ENCODE assay signal across 8 mouse cellular contexts in the genomic region with DNA sequence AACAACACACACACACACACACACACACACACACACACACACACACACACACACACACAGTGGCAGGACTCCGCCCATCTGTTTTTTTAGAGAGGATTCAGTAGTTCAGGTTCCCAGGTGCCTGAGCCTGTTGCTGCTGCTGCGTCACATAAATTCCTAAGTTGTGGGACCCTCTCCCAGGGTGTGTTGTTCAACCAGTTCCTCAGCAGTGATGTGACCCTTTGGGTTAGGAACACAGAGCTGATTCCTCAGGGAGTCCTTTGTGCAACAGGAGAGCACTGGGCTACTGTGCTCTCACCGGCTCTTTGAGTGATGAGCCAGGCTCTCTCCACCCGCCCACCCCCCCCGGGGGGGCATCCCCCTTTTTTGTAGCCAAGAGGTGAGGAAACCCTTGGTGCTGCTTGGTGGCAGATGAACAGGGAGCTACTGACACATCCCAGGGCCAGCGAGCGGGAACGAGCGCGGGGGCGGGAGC. TPM values are rescaled to one million over a fixed set of nuclear protein-coding genes. Genes with fewer than 3 reads are reported as not detected.
DNase-seq lines count a peak whose midpoint lies in the region; ATAC-seq and TF ChIP-seq lines count a peak whose summit lies in the region.

A gene (plus strand): TSS at position 453 of the 475 bp plus-strand sequence.

- peak within 1 kb of the TSS; percentile 95 for H3K4me2 ChIP-seq in kidney, embryonic 14.5 days (replicated peaks; ENCODE audit: low read depth, low read length)
- peak within 1 kb of the TSS; percentile 93 for H3K4me2 ChIP-seq in forebrain, postnatal 0 days (ENCODE audit: low read depth)
- H3K4me2 ChIP-seq in hindbrain, embryonic 15.5 days: peak within 1 kb of the TSS; percentile 96
- peak within 1 kb of the TSS; percentile 71 for H3K4me2 ChIP-seq in liver, postnatal 0 days (ENCODE audit: low read depth, low read length)

- H3K4me3 ChIP-seq in kidney, embryonic 14.5 days (ENCODE audit: low read length): peak within 1 kb of the TSS; percentile 55
- no peak within 1 kb of the TSS for H3K4me3 ChIP-seq in bone marrow macrophage, adult 2 months (ENCODE audit: insufficient read depth, low read length)
- H3K4me3 ChIP-seq in forebrain, postnatal 0 days (ENCODE audit: low read depth, low read length): peak within 1 kb of the TSS; percentile 65
- peak within 1 kb of the TSS; percentile 78 for H3K4me3 ChIP-seq in hindbrain, embryonic 15.5 days
- H3K4me3 ChIP-seq in liver, postnatal 0 days (ENCODE audit: low read depth, low read length): peak within 1 kb of the TSS; percentile 40

- H3K36me3 ChIP-seq in kidney, embryonic 14.5 days (ENCODE audit: control insufficient read depth, insufficient read depth, low read length): no peaks in the 10 kb centered on the region
- H3K36me3 ChIP-seq in forebrain, postnatal 0 days (ENCODE audit: insufficient read depth): no peaks in the 10 kb centered on the region
- H3K36me3 ChIP-seq in hindbrain, embryonic 15.5 days: no peaks in the 10 kb centered on the region
- no peaks in the 10 kb centered on the region for H3K36me3 ChIP-seq in liver, postnatal 0 days (replicated peaks; ENCODE audit: insufficient read depth, low read length)

- TF ChIP-seq EP300 in liver, postnatal 0 days (IDR thresholded peaks at IDR 0.05; ENCODE audit: low read depth): no peak

- peak; percentile 46; the same call in 1 of the 2 replicates for ATAC-seq in kidney, embryonic 14.5 days (ENCODE audit: low FRiP score, low TSS enrichment)
- peak; percentile 50 for ATAC-seq in forebrain, postnatal 0 days
- ATAC-seq in hindbrain, embryonic 15.5 days (ENCODE audit: low FRiP score, low read depth): peak; percentile 59
- no peak for ATAC-seq in liver, postnatal 0 days

- 9% methylated on average over 11 of the region's 11 CpGs for WGBS in kidney, embryonic 14.5 days
- WGBS in forebrain, postnatal 0 days: 9% methylated on average over 11 of the region's 11 CpGs
- WGBS in hindbrain, embryonic 15.5 days: 9% methylated on average over 11 of the region's 11 CpGs
- 10% methylated on average over 11 of the region's 11 CpGs for WGBS in liver, postnatal 0 days (ENCODE audit: insufficient replicate concordance)

- peaks cover 25% of the 10 kb centered on the region for H3K27me3 ChIP-seq in kidney, embryonic 14.5 days (ENCODE audit: control insufficient read depth, insufficient read depth, low read length)
- peaks cover 4% of the 10 kb centered on the region; the same call in 1 of the 2 replicates for H3K27me3 ChIP-seq in forebrain, postnatal 0 days (ENCODE audit: insufficient read depth, low read length)
- H3K27me3 ChIP-seq in hindbrain, embryonic 15.5 days: no peaks in the 10 kb centered on the region
- H3K27me3 ChIP-seq in liver, postnatal 0 days (ENCODE audit: insufficient read depth, low read length): peaks cover 18% of the 10 kb centered on the region

- TF ChIP-seq CTCF in bone marrow macrophage, adult 2 months (IDR thresholded peaks at IDR 0.05; ENCODE audit: low read depth, low read length): no peak
- no peak for TF ChIP-seq CTCF in forebrain, postnatal 0 days (IDR thresholded peaks at IDR 0.05; ENCODE audit: low read depth)
- no peak for TF ChIP-seq CTCF in liver, postnatal 0 days (IDR thresholded peaks at IDR 0.05; ENCODE audit: low read depth)

- TF ChIP-seq POLR2A in bone marrow macrophage, adult 2 months (IDR thresholded peaks at IDR 0.05; ENCODE audit: borderline replicate concordance, low read depth, low read length): no peak

- H3K27ac ChIP-seq in kidney, embryonic 14.5 days (ENCODE audit: low read depth, low read length): no peak within 1 kb of the TSS
- no peak within 1 kb of the TSS for H3K27ac ChIP-seq in bone marrow macrophage, adult 2 months (ENCODE audit: insufficient read depth, low read depth, low read length)
- H3K27ac ChIP-seq in forebrain, postnatal 0 days (ENCODE audit: low read depth, low read length): no peak within 1 kb of the TSS
- H3K27ac ChIP-seq in hindbrain, embryonic 15.5 days (replicated peaks): peak within 1 kb of the TSS; percentile 72
- no peak within 1 kb of the TSS for H3K27ac ChIP-seq in liver, postnatal 0 days (ENCODE audit: low read depth)

- DNase-seq in kidney, adult 18-20 months: no peak
- DNase-seq in forebrain, postnatal 0 days: no peak
- DNase-seq in liver, postnatal 0 days: no peak
- DNase-seq in urinary bladder, postnatal 10 days (ENCODE audit: low spot score): no peak
- DNase-seq in right cerebral cortex, postnatal 36 days (ENCODE audit: low spot score in 2 of 2): no peak

- no peaks in the 10 kb centered on the region for H3K4me1 ChIP-seq in kidney, embryonic 14.5 days (ENCODE audit: control insufficient read depth, insufficient read depth, low read length)
- no peaks in the 10 kb centered on the region for H3K4me1 ChIP-seq in bone marrow macrophage, adult 2 months (ENCODE audit: control insufficient read depth, insufficient read depth, low read length)
- H3K4me1 ChIP-seq in forebrain, postnatal 0 days (ENCODE audit: insufficient read depth): no peaks in the 10 kb centered on the region
- peaks cover 15% of the 10 kb centered on the region for H3K4me1 ChIP-seq in hindbrain, embryonic 15.5 days (replicated peaks)
- H3K4me1 ChIP-seq in liver, postnatal 0 days (ENCODE audit: insufficient read depth): peaks cover 5% of the 10 kb centered on the region

- no peaks in the 10 kb centered on the region for H3K9me3 ChIP-seq in kidney, embryonic 14.5 days (ENCODE audit: control insufficient read depth, low read length)
- no peaks in the 10 kb centered on the region for H3K9me3 ChIP-seq in forebrain, postnatal 0 days (ENCODE audit: low read length)
- no peaks in the 10 kb centered on the region for H3K9me3 ChIP-seq in hindbrain, embryonic 15.5 days
- H3K9me3 ChIP-seq in liver, postnatal 0 days (ENCODE audit: low read length): no peaks in the 10 kb centered on the region

- peak within 1 kb of the TSS; percentile 40; the same call in 1 of the 2 replicates for H3K9ac ChIP-seq in kidney, embryonic 14.5 days (ENCODE audit: low read depth, low read length)
- H3K9ac ChIP-seq in forebrain, postnatal 0 days: peak within 1 kb of the TSS; percentile 62
- H3K9ac ChIP-seq in hindbrain, embryonic 15.5 days: peak within 1 kb of the TSS; percentile 65
- H3K9ac ChIP-seq in liver, postnatal 0 days (replicated peaks): no peak within 1 kb of the TSS

RNA-seq across cellular contexts. Expression of the gene that starts here (rescaled TPM):
- polyA plus RNA-seq in kidney, embryonic 14.5 days (2014; fragmentation: Nextera tagmentation; extraction: Ambion mirVana): 7.3 and 10.4 TPM in 2 replicates
- polyA plus RNA-seq in bone marrow macrophage, adult 2 months (2012; ENCODE audit: insufficient read depth, insufficient read length, missing spikeins): 17.2 and 19.5 TPM in 2 replicates
- total RNA-seq in forebrain, postnatal 0 days (2014; rRNA removed): 62.9 and 76.2 TPM in 2 replicates
- 37.7 and 49.7 TPM in 2 replicates for polyA plus RNA-seq in forebrain, postnatal 0 days (2015; fragmentation: Nextera tagmentation; extraction: Ambion mirVana)
- 44.0 TPM in 2 replicates for polyA plus RNA-seq in hindbrain, embryonic 15.5 days (2015; fragmentation: Nextera tagmentation; extraction: Ambion mirVana)
- polyA plus RNA-seq in liver, postnatal 0 days (2015; fragmentation: Nextera tagmentation; extraction: Ambion mirVana): 3.4 and 3.7 TPM in 2 replicates
